In genomic region chr12:71361616-71362015, GRCm38 (mm10) we compare ENCODE assay signal across 22 mouse cellular contexts. TPM values are rescaled to one million over a fixed set of nuclear protein-coding genes. Genes with fewer than 3 reads are reported as not detected.
DNase-seq lines count a peak whose midpoint lies in the region; ATAC-seq and TF ChIP-seq lines count a peak whose summit lies in the region.
"Had no signal": no experiment of that assay in that cellular context is flagged by ENCODE, and none has a peak within 500 bp of the region (broad histone marks: within the 10 kb centered on the region; RNA-seq: fewer than 3 reads in every experiment).

No protein-coding gene starts in this region.

- no peak overlapping the region for H3K4me2 ChIP-seq in liver, embryonic 12.5 days
- H3K4me2 ChIP-seq in stomach, postnatal 0 days (replicated peaks; ENCODE audit: low read depth) = no peak overlapping the region
- no peak overlapping the region for H3K4me2 ChIP-seq in midbrain, embryonic 13.5 days (replicated peaks)
- H3K4me2 ChIP-seq: embryonic facial prominence, embryonic 12.5 days; forebrain, embryonic 12.5 days; hindbrain, embryonic 15.5 days; limb, embryonic 12.5 days; liver, embryonic 15.5 days had no signal

- no peaks in the 10 kb centered on the region for H3K4me1 ChIP-seq in liver, embryonic 12.5 days
- peaks cover 31% of the 10 kb centered on the region for H3K4me1 ChIP-seq in E14TG2a.4 (replicated peaks; ENCODE audit: low read depth, low read length)
- no peaks in the 10 kb centered on the region for H3K4me1 ChIP-seq in stomach, postnatal 0 days (replicated peaks; ENCODE audit: control insufficient read depth, insufficient read depth)
- peaks cover 7% of the 10 kb centered on the region for H3K4me1 ChIP-seq in midbrain, embryonic 13.5 days (replicated peaks)
- H3K4me1 ChIP-seq in hindbrain, embryonic 10.5 days (replicated peaks) = peaks cover 15% of the 10 kb centered on the region
- H3K4me1 ChIP-seq: liver, embryonic 15.5 days had no signal

- WGBS in liver, embryonic 12.5 days (ENCODE audit: insufficient replicate concordance) = 67% methylated on average over 7 of the region's 7 CpGs
- WGBS in stomach, postnatal 0 days = 88% methylated on average over 7 of the region's 7 CpGs
- WGBS in midbrain, embryonic 13.5 days = 91% methylated on average over 7 of the region's 7 CpGs
- WGBS in hindbrain, embryonic 10.5 days = 89% methylated on average over 7 of the region's 7 CpGs

- no peak overlapping the region for H3K27ac ChIP-seq in liver, embryonic 12.5 days
- no peak overlapping the region for H3K27ac ChIP-seq in stomach, postnatal 0 days (replicated peaks)
- H3K27ac ChIP-seq in midbrain, embryonic 13.5 days = no peak overlapping the region
- no peak overlapping the region for H3K27ac ChIP-seq in hindbrain, embryonic 10.5 days
- H3K27ac ChIP-seq: embryonic facial prominence, embryonic 12.5 days; hindbrain, embryonic 15.5 days; layer of hippocampus, adult 2 months; limb, embryonic 12.5 days; liver, embryonic 15.5 days; midbrain, embryonic 10.5 days had no signal

- no peak for TF ChIP-seq CTCF in E14TG2a.4 (conservative IDR thresholded peaks at IDR 0.05; ENCODE audit: low read length)
- TF ChIP-seq CTCF in stomach, postnatal 0 days (IDR thresholded peaks at IDR 0.05; ENCODE audit: low read depth) = no peak

- H3K27me3 ChIP-seq in liver, embryonic 12.5 days (replicated peaks) = no peaks in the 10 kb centered on the region
- no peaks in the 10 kb centered on the region for H3K27me3 ChIP-seq in E14TG2a.4 (ENCODE audit: insufficient read depth, low read length)
- H3K27me3 ChIP-seq in stomach, postnatal 0 days (ENCODE audit: control insufficient read depth, insufficient read depth, low read length) = no peaks in the 10 kb centered on the region
- no peaks in the 10 kb centered on the region for H3K27me3 ChIP-seq in midbrain, embryonic 13.5 days
- H3K27me3 ChIP-seq in hindbrain, embryonic 10.5 days (ENCODE audit: insufficient read depth, poor library complexity, severe bottlenecking) = no peaks in the 10 kb centered on the region
- H3K27me3 ChIP-seq: embryonic facial prominence, embryonic 12.5 days; forebrain, embryonic 12.5 days; hindbrain, embryonic 15.5 days; liver, embryonic 15.5 days had no signal

- H3K9ac ChIP-seq in liver, embryonic 12.5 days = no peak overlapping the region
- H3K9ac ChIP-seq in stomach, postnatal 0 days (ENCODE audit: low read length) = no peak overlapping the region
- H3K9ac ChIP-seq in midbrain, embryonic 13.5 days (replicated peaks) = no peak overlapping the region
- H3K9ac ChIP-seq: embryonic facial prominence, embryonic 12.5 days; forebrain, embryonic 12.5 days; hindbrain, embryonic 15.5 days; limb, embryonic 12.5 days; liver, embryonic 15.5 days had no signal

- H3K9me3 ChIP-seq in liver, embryonic 12.5 days (replicated peaks) = no peaks in the 10 kb centered on the region
- H3K9me3 ChIP-seq in E14TG2a.4 (ENCODE audit: low read length) = peaks cover under 1% of the 10 kb centered on the region
- no peaks in the 10 kb centered on the region for H3K9me3 ChIP-seq in stomach, postnatal 0 days (ENCODE audit: control insufficient read depth, low read length)
- H3K9me3 ChIP-seq in midbrain, embryonic 13.5 days = no peaks in the 10 kb centered on the region
- H3K9me3 ChIP-seq in hindbrain, embryonic 10.5 days = no peaks in the 10 kb centered on the region
- H3K9me3 ChIP-seq: embryonic facial prominence, embryonic 12.5 days; forebrain, embryonic 12.5 days; hindbrain, embryonic 15.5 days; liver, embryonic 15.5 days; midbrain, embryonic 10.5 days had no signal

- DNase-seq in liver = peak; percentile 22
- DNase-seq in R1 (ENCODE audit: low read depth, low spot score) = peak; percentile 86
- peak; percentile 33 for DNase-seq in stomach, postnatal 0 days (ENCODE audit: low spot score)
- DNase-seq in hindbrain, embryonic 10.5 days (ENCODE audit: low spot score) = no peak
- no peak for DNase-seq in testis, postnatal 14 days (ENCODE audit: low spot score)
- DNase-seq: adrenal gland, adult 2 months; cerebellum, adult 18-20 months; cerebellum, postnatal 25 days; gastrocnemius, postnatal 25 days; heart, postnatal 4 days; kidney, adult 9 months; kidney, postnatal 14 days had no signal

- no peak overlapping the region for H3K4me3 ChIP-seq in liver, embryonic 12.5 days
- peak overlapping the region; percentile 74 for H3K4me3 ChIP-seq in E14TG2a.4 (replicated peaks; ENCODE audit: low read length)
- no peak overlapping the region for H3K4me3 ChIP-seq in stomach, postnatal 0 days (ENCODE audit: low read depth, low read length)
- H3K4me3 ChIP-seq in midbrain, embryonic 13.5 days (replicated peaks) = no peak overlapping the region
- no peak overlapping the region for H3K4me3 ChIP-seq in hindbrain, embryonic 10.5 days
- H3K4me3 ChIP-seq: embryonic facial prominence, embryonic 12.5 days; forebrain, embryonic 12.5 days; hindbrain, embryonic 15.5 days; layer of hippocampus, adult 2 months; limb, embryonic 12.5 days; liver, embryonic 15.5 days; midbrain, embryonic 10.5 days had no signal

- TF ChIP-seq EP300 in stomach, postnatal 0 days (optimal IDR thresholded peaks at IDR 0.05) = no peak

- H3K36me3 ChIP-seq in liver, embryonic 12.5 days = no peaks in the 10 kb centered on the region
- no peaks in the 10 kb centered on the region for H3K36me3 ChIP-seq in E14TG2a.4 (ENCODE audit: insufficient read depth, low read length)
- H3K36me3 ChIP-seq in stomach, postnatal 0 days (ENCODE audit: control insufficient read depth, insufficient read depth, low read length) = no peaks in the 10 kb centered on the region
- H3K36me3 ChIP-seq in midbrain, embryonic 13.5 days = no peaks in the 10 kb centered on the region
- H3K36me3 ChIP-seq in hindbrain, embryonic 10.5 days = no peaks in the 10 kb centered on the region
- H3K36me3 ChIP-seq: embryonic facial prominence, embryonic 12.5 days; forebrain, embryonic 12.5 days; hindbrain, embryonic 15.5 days; limb, embryonic 12.5 days; liver, embryonic 15.5 days; midbrain, embryonic 10.5 days had no signal

- ATAC-seq in liver, embryonic 12.5 days = no peak
- peak; percentile 66 for ATAC-seq in stomach, postnatal 0 days (ENCODE audit: low FRiP score, low TSS enrichment)
- ATAC-seq in midbrain, embryonic 13.5 days = no peak

RNA-seq across cellular contexts. Expression of gene Dact1, which starts 51.9 kb away (rescaled TPM):
- 3.4 and 4.1 TPM in 2 replicates for polyA plus RNA-seq in liver, embryonic 12.5 days (2016; fragmentation: Nextera tagmentation; extraction: Ambion mirVana)
- polyA plus RNA-seq in stomach, postnatal 0 days (2015; fragmentation: Nextera tagmentation; extraction: Ambion mirVana) = 5.1 and 5.9 TPM in 2 replicates
- 24.2 and 30.5 TPM in 2 replicates for polyA plus RNA-seq in midbrain, embryonic 13.5 days (2015; fragmentation: Nextera tagmentation; extraction: Ambion mirVana)
- polyA plus RNA-seq in hindbrain, embryonic 10.5 days (2016; fragmentation: Nextera tagmentation; extraction: Ambion mirVana) = 12.2 and 15.2 TPM in 2 replicates

Comparison
In these comparisons a context has a peak if more than half of its experiments do, and no peak if none do; other contexts are left out.
1. DNase-seq: peak in liver (single experiment), R1 (single experiment) and stomach, postnatal 0 days (single experiment); none in hindbrain, embryonic 10.5 days (single experiment) and testis, postnatal 14 days (single experiment).